Mouse (Mus musculus) CH12.LX (cell line): ENCODE results near the gene Olfr313.

Experiments
- CTCF ChIP-seq, 2 experiments: IDR thresholded peaks in 1 of 2; conservative IDR thresholded peaks in 1 of 2; 2 replicates each; pipeline ENCODE4 v1.5.1; 2011 to 2012; ENCODE audit warnings: low read depth in 2 of 2, low read length in 2 of 2, improper control_type of control experiment in 1 of 2, inconsistent platforms in 1 of 2, mild to moderate bottlenecking in 1 of 2, moderate library complexity in 1 of 2
- EP300 ChIP-seq: IDR thresholded peaks from 2 replicates; pipeline ENCODE4 v1.6.1; 2011; ENCODE audit warnings: low read length, improper control_type of control experiment
- GABPA ChIP-seq: IDR thresholded peaks from 2 replicates; pipeline ENCODE4 v1.6.1; 2012; ENCODE audit warnings: low read depth, low read length, improper control_type of control experiment, inconsistent platforms; ENCODE audit not compliant: insufficient replicate concordance
- IRF4 ChIP-seq: IDR thresholded peaks from 2 replicates; pipeline ENCODE4 v1.6.1; 2014; ENCODE audit warnings: low read depth, mild to moderate bottlenecking, inconsistent platforms, low read length, improper control_type of control experiment
- MEF2A ChIP-seq: IDR thresholded peaks from 2 replicates; pipeline ENCODE4 v1.6.1; 2014; ENCODE audit warnings: low read depth, mild to moderate bottlenecking, inconsistent platforms, low read length, improper control_type of control experiment, borderline replicate concordance
- POLR2A ChIP-seq: IDR thresholded peaks from 2 replicates; pipeline ENCODE4 v1.6.1; 2011; ENCODE audit warnings: low read depth, mild to moderate bottlenecking, improper control_type of control experiment, low read length
- SIN3A ChIP-seq: IDR thresholded peaks from 2 replicates; pipeline ENCODE4 v1.6.1; 2012; ENCODE audit warnings: low read length, improper control_type of control experiment, inconsistent platforms
- ZKSCAN1 ChIP-seq: IDR thresholded peaks from 2 replicates; pipeline ENCODE4 v1.6.1; 2012; ENCODE audit warnings: low read depth, inconsistent platforms, low read length, improper control_type of control experiment, borderline replicate concordance

- TF ChIP-seq POLR2A: no peak
- no peak for TF ChIP-seq CTCF (conservative IDR thresholded peaks at IDR 0.05 in 1 of 2, IDR thresholded peaks at IDR 0.05 in 1 of 2; ENCODE audit: low read depth in 2 of 2, low read length in 2 of 2)
- no peak for TF ChIP-seq EP300
- TF ChIP-seq IRF4: no peak
- no peak for TF ChIP-seq MEF2A
- TF ChIP-seq ZKSCAN1: no peak
- TF ChIP-seq GABPA: no peak
- no peak for TF ChIP-seq SIN3A
Observed at GRCm38 (mm10) chr11:58788346-58788745, 26.5 kb upstream of the Olfr313 start.
